In the genomic region with DNA sequence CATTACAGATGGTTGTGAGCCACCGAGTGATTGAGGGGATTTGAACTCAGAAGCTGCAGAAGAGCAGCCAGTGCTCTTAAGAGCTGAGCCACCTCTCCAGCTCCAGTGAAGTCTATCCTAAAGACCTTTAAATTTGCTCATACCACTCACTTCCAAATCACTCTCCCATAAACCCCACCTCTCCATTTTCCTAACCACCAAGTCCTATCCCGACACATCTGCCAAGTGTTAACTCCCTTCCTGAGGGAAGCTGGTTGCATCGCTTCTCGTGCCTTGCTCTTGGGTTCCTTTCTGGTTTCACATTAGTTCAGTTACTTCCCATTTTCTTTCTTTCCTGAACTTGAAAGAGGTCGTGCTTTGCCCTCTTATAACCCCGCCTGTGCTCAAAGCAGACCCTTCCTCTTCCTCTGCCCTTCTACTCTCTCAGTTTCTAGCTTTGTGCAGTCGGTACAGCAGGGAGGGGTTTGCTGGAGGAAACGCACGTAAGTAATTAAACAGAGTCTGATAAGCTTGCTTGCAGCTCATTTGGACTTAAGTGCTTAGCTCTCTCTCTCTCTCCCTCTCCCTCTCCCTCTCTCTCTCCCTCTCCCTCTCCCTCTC, we compare ENCODE assay signal across 9 mouse cellular contexts.
DNase-seq lines count a peak whose midpoint lies in the region; ATAC-seq and TF ChIP-seq lines count a peak whose summit lies in the region.
"Had no signal": no experiment of that assay in that cellular context is flagged by ENCODE, and none has a peak within 500 bp of the region (broad histone marks: within the 10 kb centered on the region; RNA-seq: fewer than 3 reads in every experiment).

No protein-coding gene starts in this region.

- no peak overlapping the region for H3K4me3 ChIP-seq in heart, embryonic 12.5 days
- no peak overlapping the region for H3K4me3 ChIP-seq in midbrain, embryonic 16.5 days (ENCODE audit: low read depth, low read length)
- H3K4me3 ChIP-seq in midbrain, embryonic 14.5 days (replicated peaks; ENCODE audit: low read depth, low read length), result no peak overlapping the region
- H3K4me3 ChIP-seq in intestine, embryonic 16.5 days (ENCODE audit: low read length), result no peak overlapping the region
- H3K4me3 ChIP-seq in small intestine, adult 2 months (ENCODE audit: low read depth, low read length), result peak overlapping the region; percentile 31; the same call in 1 of the 2 replicates
- H3K4me3 ChIP-seq in kidney, embryonic 14.5 days (ENCODE audit: low read length), result no peak overlapping the region

- H3K9ac ChIP-seq in heart, embryonic 12.5 days, result no peak overlapping the region
- H3K9ac ChIP-seq in midbrain, embryonic 16.5 days (ENCODE audit: low read depth, low read length), result no peak overlapping the region
- no peak overlapping the region for H3K9ac ChIP-seq in midbrain, embryonic 14.5 days (replicated peaks; ENCODE audit: low read length)
- H3K9ac ChIP-seq in intestine, embryonic 16.5 days (ENCODE audit: low read depth, low read length), result no peak overlapping the region
- H3K9ac ChIP-seq in kidney, embryonic 14.5 days (ENCODE audit: low read depth, low read length), result no peak overlapping the region

- H3K27me3 ChIP-seq in heart, embryonic 12.5 days (replicated peaks), result no peaks in the 10 kb centered on the region
- H3K27me3 ChIP-seq in midbrain, embryonic 16.5 days (ENCODE audit: control insufficient read depth, insufficient read depth, low read depth, low read length), result no peaks in the 10 kb centered on the region
- H3K27me3 ChIP-seq in midbrain, embryonic 14.5 days (ENCODE audit: control insufficient read depth, insufficient read depth, low read length), result no peaks in the 10 kb centered on the region
- H3K27me3 ChIP-seq in intestine, embryonic 16.5 days (replicated peaks; ENCODE audit: control insufficient read depth, insufficient read depth, low read length), result no peaks in the 10 kb centered on the region
- no peaks in the 10 kb centered on the region for H3K27me3 ChIP-seq in small intestine, adult 2 months (ENCODE audit: control insufficient read depth, insufficient read depth, low read length)
- H3K27me3 ChIP-seq in kidney, embryonic 14.5 days (ENCODE audit: control insufficient read depth, insufficient read depth, low read length), result no peaks in the 10 kb centered on the region

- H3K4me2 ChIP-seq in heart, embryonic 12.5 days, result peak overlapping the region; percentile 50
- H3K4me2 ChIP-seq in midbrain, embryonic 16.5 days (ENCODE audit: low read length), result no peak overlapping the region
- H3K4me2 ChIP-seq in midbrain, embryonic 14.5 days (ENCODE audit: low read length), result no peak overlapping the region
- H3K4me2 ChIP-seq in intestine, embryonic 16.5 days (ENCODE audit: low read depth, low read length), result 0 out of 2 replicates have a peak overlapping the region, but pooled peaks have one; percentile 39
- H3K4me2 ChIP-seq in kidney, embryonic 14.5 days (replicated peaks; ENCODE audit: low read depth, low read length), result no peak overlapping the region

- 30% methylated on average over 9 of the region's 9 CpGs for WGBS in heart, embryonic 12.5 days
- WGBS in midbrain, embryonic 16.5 days, result 48% methylated on average over 9 of the region's 9 CpGs
- WGBS in midbrain, embryonic 14.5 days, result 53% methylated on average over 9 of the region's 9 CpGs
- WGBS in intestine, embryonic 16.5 days, result 31% methylated on average over 9 of the region's 9 CpGs
- WGBS in small intestine, adult 2 months, result 12% methylated on average over 9 of the region's 9 CpGs
- WGBS in kidney, embryonic 14.5 days, result 50% methylated on average over 9 of the region's 9 CpGs

- intact Hi-C loops in heart, postnatal 10 days (cut with DNase I), result no loop called here

- H3K4me1 ChIP-seq in heart, embryonic 12.5 days (replicated peaks), result peaks cover 19% of the 10 kb centered on the region
- peaks cover 3% of the 10 kb centered on the region; the same call in 1 of the 2 replicates for H3K4me1 ChIP-seq in midbrain, embryonic 16.5 days (ENCODE audit: control insufficient read depth, insufficient read depth, low read length)
- 0 out of 2 replicates have a peak, but pooled peaks cover 1% of the 10 kb centered on the region for H3K4me1 ChIP-seq in midbrain, embryonic 14.5 days (ENCODE audit: control insufficient read depth, insufficient read depth, low read length)
- H3K4me1 ChIP-seq in intestine, embryonic 16.5 days (ENCODE audit: control insufficient read depth, insufficient read depth, low read length), result no peaks in the 10 kb centered on the region; the same call in 1 of the 2 replicates
- peaks cover 4% of the 10 kb centered on the region; the same call in 1 of the 2 replicates for H3K4me1 ChIP-seq in small intestine, adult 2 months (ENCODE audit: control insufficient read depth, insufficient read depth, insufficient read length, low read length)
- no peaks in the 10 kb centered on the region for H3K4me1 ChIP-seq in kidney, embryonic 14.5 days (ENCODE audit: control insufficient read depth, insufficient read depth, low read length)

- no peak for TF ChIP-seq POLR2A in small intestine, adult 2 months (IDR thresholded peaks at IDR 0.05; ENCODE audit: low read depth, low read length)

- no peaks in the 10 kb centered on the region for H3K36me3 ChIP-seq in heart, embryonic 12.5 days
- H3K36me3 ChIP-seq in midbrain, embryonic 16.5 days (ENCODE audit: control insufficient read depth, insufficient read depth, low read length), result no peaks in the 10 kb centered on the region
- H3K36me3 ChIP-seq in midbrain, embryonic 14.5 days (ENCODE audit: control insufficient read depth, insufficient read depth, low read length), result no peaks in the 10 kb centered on the region
- H3K36me3 ChIP-seq in intestine, embryonic 16.5 days (ENCODE audit: control insufficient read depth, insufficient read depth, low read length), result no peaks in the 10 kb centered on the region
- no peaks in the 10 kb centered on the region for H3K36me3 ChIP-seq in small intestine, adult 2 months (ENCODE audit: control insufficient read depth, insufficient read depth, low read length)
- no peaks in the 10 kb centered on the region for H3K36me3 ChIP-seq in kidney, embryonic 14.5 days (ENCODE audit: control insufficient read depth, insufficient read depth, low read length)

- H3K27ac ChIP-seq in heart, embryonic 12.5 days (ENCODE audit: poor library complexity, severe bottlenecking), result no peak overlapping the region
- H3K27ac ChIP-seq in midbrain, embryonic 16.5 days (ENCODE audit: low read length), result no peak overlapping the region
- no peak overlapping the region for H3K27ac ChIP-seq in midbrain, embryonic 14.5 days (replicated peaks; ENCODE audit: low read depth, low read length)
- no peak overlapping the region for H3K27ac ChIP-seq in intestine, embryonic 16.5 days (ENCODE audit: low read length)
- H3K27ac ChIP-seq in small intestine, adult 2 months (ENCODE audit: insufficient read depth, low read depth, low read length), result no peak overlapping the region
- no peak overlapping the region for H3K27ac ChIP-seq in kidney, embryonic 14.5 days (ENCODE audit: low read depth, low read length)

- DNase-seq in heart, postnatal 10 days, result no peak
- DNase-seq in midbrain, embryonic 14.5 days, result no peak
- no peak for DNase-seq in right cerebral cortex, postnatal 36 days (ENCODE audit: low spot score in 2 of 2)
- DNase-seq: kidney, adult 18-20 months had no signal

- ATAC-seq in heart, embryonic 12.5 days (ENCODE audit: insufficient number of reproducible peaks, low FRiP score), result no peak
- ATAC-seq in midbrain, embryonic 16.5 days, result peak; percentile 56; the same call in 1 of the 2 replicates
- ATAC-seq in midbrain, embryonic 14.5 days (ENCODE audit: low FRiP score, low TSS enrichment), result no peak
- peak; percentile 90 for ATAC-seq in intestine, embryonic 16.5 days
- ATAC-seq in kidney, embryonic 14.5 days (ENCODE audit: low FRiP score, low TSS enrichment), result no peak

- no peaks in the 10 kb centered on the region for H3K9me3 ChIP-seq in heart, embryonic 12.5 days (replicated peaks)
- H3K9me3 ChIP-seq in midbrain, embryonic 16.5 days (replicated peaks; ENCODE audit: control insufficient read depth, low read length, poor library complexity, severe bottlenecking), result no peaks in the 10 kb centered on the region
- H3K9me3 ChIP-seq in midbrain, embryonic 14.5 days (ENCODE audit: control insufficient read depth, low read length), result no peaks in the 10 kb centered on the region
- H3K9me3 ChIP-seq in intestine, embryonic 16.5 days (ENCODE audit: control insufficient read depth, low read length), result no peaks in the 10 kb centered on the region
- H3K9me3 ChIP-seq in kidney, embryonic 14.5 days (ENCODE audit: control insufficient read depth, low read length), result no peaks in the 10 kb centered on the region

- TF ChIP-seq CTCF in small intestine, adult 2 months (IDR thresholded peaks at IDR 0.05; ENCODE audit: extremely low read depth, insufficient read length, insufficient replicate concordance, low read depth, low read length), result no peak

Comparison
In these comparisons a context has a peak if more than half of its experiments do, and no peak if none do; other contexts are left out.
1. ATAC-seq: peak in midbrain, embryonic 16.5 days (single experiment) and intestine, embryonic 16.5 days (single experiment); none in heart, embryonic 12.5 days (single experiment), midbrain, embryonic 14.5 days (single experiment) and kidney, embryonic 14.5 days (single experiment).
2. H3K4me2 ChIP-seq: peak in heart, embryonic 12.5 days (single experiment) and intestine, embryonic 16.5 days (single experiment); none in midbrain, embryonic 16.5 days (single experiment), midbrain, embryonic 14.5 days (single experiment) and kidney, embryonic 14.5 days (single experiment).